Mouse (Mus musculus): ENCODE measurements around the gene Padi1.

DNA sequence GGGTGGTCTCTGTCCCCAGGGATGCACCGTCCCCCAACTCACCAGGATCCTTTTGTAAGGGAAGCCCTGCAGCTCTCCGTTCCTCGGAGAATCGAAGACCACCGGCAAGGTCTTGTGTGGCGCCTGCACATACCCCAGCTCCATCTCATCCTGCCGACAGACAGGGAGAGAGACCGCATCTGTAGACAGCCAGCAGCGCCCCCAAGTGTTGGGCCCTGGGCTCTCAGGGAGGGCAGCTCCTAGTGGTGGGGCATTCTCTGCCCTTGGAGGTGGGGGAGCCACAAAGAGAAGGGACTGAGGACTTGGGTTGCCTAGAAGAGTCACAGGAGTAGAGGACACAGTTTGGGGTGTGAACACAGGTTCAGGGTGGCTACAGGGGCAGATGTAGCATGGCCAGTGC lies 51.8 kb downstream of the Padi1 start:
- TF ChIP-seq CTCF (IDR thresholded peaks at IDR 0.05; ENCODE audit: low read depth, low read length) (no peak), POLR2A (IDR thresholded peaks at IDR 0.05; ENCODE audit: borderline replicate concordance, low read depth, low read length) (no peak)
